ENCODE assay signal across 11 mouse cellular contexts in genomic region chr4:127970018-127970421, GRCm38 (mm10). TPM values are rescaled to one million over a fixed set of nuclear protein-coding genes. Genes with fewer than 3 reads are reported as not detected.
A peak's percentile ranks its signal among the peaks of the same experiment; 100 is the strongest.
DNase-seq lines count a peak whose midpoint lies in the region; ATAC-seq and TF ChIP-seq lines count a peak whose summit lies in the region.
"Had no signal": no experiment of that assay in that cellular context is flagged by ENCODE, and none has a peak within 500 bp of the region (broad histone marks: within the 10 kb centered on the region; RNA-seq: fewer than 3 reads in every experiment).

No protein-coding gene starts in this region.

- no peak overlapping the region for H3K9ac ChIP-seq in intestine, postnatal 0 days (ENCODE audit: low read depth, low read length)
- no peak overlapping the region for H3K9ac ChIP-seq in intestine, embryonic 15.5 days
- no peak overlapping the region for H3K9ac ChIP-seq in embryonic facial prominence, embryonic 14.5 days (ENCODE audit: low read depth, low read length)
- H3K9ac ChIP-seq: heart, embryonic 13.5 days had no signal

- WGBS in intestine, postnatal 0 days, result 3% methylated on average over 7 of the region's 7 CpGs
- 3% methylated on average over 7 of the region's 7 CpGs for WGBS in intestine, embryonic 15.5 days
- WGBS in embryonic facial prominence, embryonic 14.5 days, result 6% methylated on average over 7 of the region's 7 CpGs

- peak; percentile 32 for TF ChIP-seq CTCF in intestine, postnatal 0 days (IDR thresholded peaks at IDR 0.05; ENCODE audit: low read depth)
- peak; percentile 34 for TF ChIP-seq CTCF in E14TG2a.4 (conservative IDR thresholded peaks at IDR 0.05; ENCODE audit: low read length)

- H3K4me2 ChIP-seq in intestine, postnatal 0 days (replicated peaks; ENCODE audit: low read depth), result no peak overlapping the region
- H3K4me2 ChIP-seq in intestine, embryonic 15.5 days (replicated peaks), result no peak overlapping the region
- H3K4me2 ChIP-seq in embryonic facial prominence, embryonic 14.5 days (ENCODE audit: low read depth, low read length), result no peak overlapping the region
- H3K4me2 ChIP-seq: heart, embryonic 13.5 days had no signal

- no peak for ATAC-seq in intestine, postnatal 0 days
- no peak for ATAC-seq in intestine, embryonic 15.5 days
- no peak for ATAC-seq in embryonic facial prominence, embryonic 14.5 days (ENCODE audit: low read depth)

- DNase-seq in Muller cell, postnatal 12 days (ENCODE audit: inconsistent ontology term), result peak; percentile 40
- peak; percentile 70 for DNase-seq in embryonic facial prominence, embryonic 14.5 days (ENCODE audit: low spot score)
- no peak for DNase-seq in adipocyte (ENCODE audit: low spot score)
- no peak for DNase-seq in frontal cortex, postnatal 25 days (ENCODE audit: low spot score in 2 of 2)
- no peak for DNase-seq in thymus, postnatal 0 days (ENCODE audit: low spot score)

- H3K27me3 ChIP-seq in intestine, postnatal 0 days (replicated peaks; ENCODE audit: control insufficient read depth, insufficient read depth, low read length), result peaks cover 24% of the 10 kb centered on the region; the same call in 1 of the 2 replicates
- H3K27me3 ChIP-seq in intestine, embryonic 15.5 days (replicated peaks), result peaks cover 39% of the 10 kb centered on the region
- H3K27me3 ChIP-seq in E14TG2a.4 (ENCODE audit: insufficient read depth, low read length), result peaks cover 44% of the 10 kb centered on the region
- H3K27me3 ChIP-seq in embryonic facial prominence, embryonic 14.5 days (replicated peaks; ENCODE audit: control insufficient read depth, insufficient read depth, low read length), result peaks cover 44% of the 10 kb centered on the region

- H3K27ac ChIP-seq in intestine, postnatal 0 days (ENCODE audit: low read depth, low read length), result no peak overlapping the region
- no peak overlapping the region for H3K27ac ChIP-seq in intestine, embryonic 15.5 days
- H3K27ac ChIP-seq in embryonic facial prominence, embryonic 14.5 days (replicated peaks; ENCODE audit: low read depth, low read length), result no peak overlapping the region
- H3K27ac ChIP-seq: heart, embryonic 13.5 days had no signal

- no peaks in the 10 kb centered on the region for H3K9me3 ChIP-seq in intestine, postnatal 0 days (ENCODE audit: control insufficient read depth)
- H3K9me3 ChIP-seq in intestine, embryonic 15.5 days, result no peaks in the 10 kb centered on the region
- no peaks in the 10 kb centered on the region for H3K9me3 ChIP-seq in E14TG2a.4 (ENCODE audit: low read length)
- H3K9me3 ChIP-seq in embryonic facial prominence, embryonic 14.5 days (ENCODE audit: control insufficient read depth, low read length), result no peaks in the 10 kb centered on the region
- H3K9me3 ChIP-seq: heart, embryonic 13.5 days had no signal

- H3K4me3 ChIP-seq in intestine, postnatal 0 days (ENCODE audit: low read depth, low read length), result no peak overlapping the region
- no peak overlapping the region for H3K4me3 ChIP-seq in intestine, embryonic 15.5 days (replicated peaks)
- H3K4me3 ChIP-seq in E14TG2a.4 (replicated peaks; ENCODE audit: low read length), result no peak overlapping the region
- no peak overlapping the region for H3K4me3 ChIP-seq in embryonic facial prominence, embryonic 14.5 days (ENCODE audit: low read depth, low read length)
- H3K4me3 ChIP-seq: heart, embryonic 13.5 days had no signal

- H3K4me1 ChIP-seq in intestine, postnatal 0 days (replicated peaks; ENCODE audit: control insufficient read depth, insufficient read depth, low read length), result no peaks in the 10 kb centered on the region
- no peaks in the 10 kb centered on the region for H3K4me1 ChIP-seq in intestine, embryonic 15.5 days (replicated peaks)
- H3K4me1 ChIP-seq in E14TG2a.4 (replicated peaks; ENCODE audit: low read depth, low read length), result peaks cover 16% of the 10 kb centered on the region
- H3K4me1 ChIP-seq in embryonic facial prominence, embryonic 14.5 days (ENCODE audit: control insufficient read depth, insufficient read depth, low read length), result no peaks in the 10 kb centered on the region
- H3K4me1 ChIP-seq: heart, embryonic 13.5 days had no signal

- no peaks in the 10 kb centered on the region for H3K36me3 ChIP-seq in intestine, postnatal 0 days (ENCODE audit: control insufficient read depth, insufficient read depth)
- H3K36me3 ChIP-seq in intestine, embryonic 15.5 days, result no peaks in the 10 kb centered on the region
- H3K36me3 ChIP-seq in E14TG2a.4 (ENCODE audit: insufficient read depth, low read length), result no peaks in the 10 kb centered on the region
- no peaks in the 10 kb centered on the region for H3K36me3 ChIP-seq in embryonic facial prominence, embryonic 14.5 days (ENCODE audit: control insufficient read depth, insufficient read depth, low read length)
- H3K36me3 ChIP-seq: heart, embryonic 13.5 days had no signal

RNA-seq across cellular contexts. Expression of gene CK137956, which starts 0.7 kb away (rescaled TPM):
- not detected in 2 replicates for polyA plus RNA-seq in intestine, postnatal 0 days (2015; fragmentation: Nextera tagmentation; extraction: Ambion mirVana)
- polyA plus RNA-seq in intestine, embryonic 15.5 days (2015; fragmentation: Nextera tagmentation; extraction: Ambion mirVana), result not detected in 2 replicates
- 0.07 TPM in 1 of 2 replicates, not detected in the other for polyA plus RNA-seq in embryonic facial prominence, embryonic 14.5 days (2014; fragmentation: Nextera tagmentation; extraction: Ambion mirVana)
- polyA plus RNA-seq in thymus, postnatal 0 days (2015; fragmentation: Nextera tagmentation; extraction: Ambion mirVana), result not detected in 2 replicates
- polyA plus RNA-seq: heart, embryonic 13.5 days; liver, embryonic 16.5 days; small intestine, adult 2 months had no signal

RNA-seq across cellular contexts. Expression of gene Csmd2, which starts 17.6 kb away (rescaled TPM):
- 0.05 and 0.14 TPM in 2 replicates for polyA plus RNA-seq in intestine, postnatal 0 days (2015; fragmentation: Nextera tagmentation; extraction: Ambion mirVana)
- 0.15 and 0.27 TPM in 2 replicates for polyA plus RNA-seq in intestine, embryonic 15.5 days (2015; fragmentation: Nextera tagmentation; extraction: Ambion mirVana)
- 0.24 and 0.45 TPM in 2 replicates for polyA plus RNA-seq in embryonic facial prominence, embryonic 14.5 days (2014; fragmentation: Nextera tagmentation; extraction: Ambion mirVana)
- polyA plus RNA-seq in thymus, postnatal 0 days (2015; fragmentation: Nextera tagmentation; extraction: Ambion mirVana), result 0.10 TPM in 2 replicates
- polyA plus RNA-seq: liver, embryonic 16.5 days had no signal

Comparison
In these comparisons a context has a peak if more than half of its experiments do, and no peak if none do; other contexts are left out.
1. DNase-seq: peak in Muller cell, postnatal 12 days (single experiment) and embryonic facial prominence, embryonic 14.5 days (single experiment); none in adipocyte (single experiment), frontal cortex, postnatal 25 days (0 of 2) and thymus, postnatal 0 days (single experiment).